Mouse (Mus musculus) mesoderm, embryonic 11.5 days (tissue): Measurements from ENCODE around the gene Ric8b.

Source experiments
- DNase-seq: peaks from one replicate; pipeline ENCODE4 v3.0.0-alpha.2; 2012; ENCODE audit warnings: low read depth, low spot score

Ric8b gene

DNA sequence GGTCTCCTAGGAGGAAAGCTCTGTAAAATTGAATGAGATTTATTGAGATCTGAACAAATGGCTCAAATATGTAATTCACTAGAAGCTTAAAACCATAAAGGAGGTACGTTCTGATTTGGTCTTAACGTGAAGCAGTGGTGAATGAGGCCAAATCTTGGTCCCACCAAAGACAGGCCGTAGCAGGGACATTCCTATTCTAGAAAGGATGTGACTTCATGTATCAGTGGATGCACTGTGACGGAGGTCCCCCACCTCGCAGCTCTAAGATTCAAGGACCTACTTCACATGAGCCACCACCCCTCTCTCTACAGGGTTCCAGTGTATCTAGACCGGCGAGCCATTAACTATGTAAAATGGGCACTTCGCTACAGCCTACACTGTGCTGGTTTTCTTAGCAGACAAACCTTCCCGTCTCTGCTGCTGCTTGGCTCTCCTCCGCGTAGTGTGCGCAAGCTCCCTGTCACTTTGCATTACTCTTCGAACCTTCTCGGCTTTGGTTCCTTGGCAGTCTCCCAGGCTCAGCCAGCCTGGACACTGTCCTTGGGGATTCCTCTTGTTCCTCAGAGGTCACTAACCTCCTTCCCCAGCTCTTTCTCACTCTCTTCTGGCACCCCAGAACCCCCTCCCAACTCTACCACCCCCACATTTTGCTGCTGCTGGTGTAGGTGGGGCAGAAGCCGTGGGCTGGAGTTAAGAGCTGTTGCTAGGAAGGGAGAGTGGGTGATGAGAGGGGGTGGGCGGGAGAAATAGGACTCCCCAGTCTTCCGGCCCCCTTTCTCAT, 8.2 kb upstream of the Ric8b start:
- no peak for DNase-seq

DNA sequence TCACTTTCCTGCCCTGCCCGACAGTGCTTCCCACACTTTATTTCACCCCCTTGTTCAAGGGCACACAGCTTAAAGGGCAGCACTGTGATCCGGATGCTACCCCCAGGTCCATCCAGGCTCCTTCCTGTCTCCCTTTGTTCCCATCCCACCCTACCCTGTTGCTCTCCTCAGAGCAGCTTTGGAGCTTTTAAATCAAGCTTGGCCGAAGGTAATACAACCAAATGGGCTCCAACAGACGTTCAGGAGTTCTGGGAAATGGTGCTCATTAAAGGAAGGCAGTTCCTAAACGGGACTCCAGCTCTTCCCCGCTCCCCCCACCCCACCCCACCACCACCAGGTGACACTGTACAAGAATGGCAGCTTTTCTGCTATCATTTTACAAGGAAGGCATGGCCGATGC, 7.2 kb upstream of the Ric8b start:
- DNase-seq: no peak

DNA sequence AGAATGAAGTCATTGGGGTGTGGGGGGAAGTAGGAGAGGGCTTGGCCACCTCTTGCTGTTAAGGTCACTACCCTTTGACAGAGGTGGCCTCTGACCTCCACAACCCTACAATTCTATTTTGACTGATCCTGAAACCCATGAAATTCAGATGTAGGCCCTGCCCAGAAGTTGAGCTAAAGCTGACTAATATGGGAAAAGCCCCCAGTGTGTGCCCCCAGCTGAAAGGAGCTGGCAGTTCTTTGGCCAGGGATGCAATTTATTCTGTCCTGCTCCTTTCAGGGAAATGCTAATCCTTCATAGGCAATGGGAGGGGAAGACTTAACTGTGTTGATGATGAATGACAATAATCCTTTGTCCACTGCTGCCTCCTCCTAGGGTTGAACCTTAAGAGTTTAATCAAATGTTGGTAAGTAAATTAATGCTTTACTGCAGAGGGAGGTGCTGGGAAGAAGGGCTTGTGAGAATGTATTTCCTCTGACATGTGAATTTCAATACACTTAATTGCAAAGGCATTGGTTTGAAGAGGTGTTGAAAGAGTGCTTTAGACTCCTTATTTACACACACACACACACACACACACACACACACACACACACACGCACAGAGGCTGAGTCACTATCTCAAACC, 6.5 kb upstream of the Ric8b start:
- peak; percentile 43 for DNase-seq

DNA sequence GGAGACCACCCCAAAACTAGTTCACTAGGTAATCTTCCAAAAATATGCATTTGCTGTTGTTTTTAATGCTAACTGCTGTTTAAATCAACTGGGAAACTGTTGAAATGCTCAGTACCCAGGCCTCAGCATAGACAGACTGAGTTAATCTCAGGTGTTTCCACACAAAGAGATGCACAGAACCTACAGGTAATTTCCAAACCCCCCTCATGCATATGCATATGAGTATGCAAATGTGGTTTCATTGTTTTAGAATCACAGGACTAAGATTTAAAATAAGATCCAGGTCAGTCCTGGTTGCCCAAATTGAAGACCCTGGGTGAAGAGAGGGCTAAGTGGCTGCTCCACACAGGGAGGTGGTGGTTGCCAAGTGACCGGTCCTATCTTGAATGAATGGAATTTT, 4.3 kb upstream of the Ric8b start:
- DNase-seq: no peak

DNA sequence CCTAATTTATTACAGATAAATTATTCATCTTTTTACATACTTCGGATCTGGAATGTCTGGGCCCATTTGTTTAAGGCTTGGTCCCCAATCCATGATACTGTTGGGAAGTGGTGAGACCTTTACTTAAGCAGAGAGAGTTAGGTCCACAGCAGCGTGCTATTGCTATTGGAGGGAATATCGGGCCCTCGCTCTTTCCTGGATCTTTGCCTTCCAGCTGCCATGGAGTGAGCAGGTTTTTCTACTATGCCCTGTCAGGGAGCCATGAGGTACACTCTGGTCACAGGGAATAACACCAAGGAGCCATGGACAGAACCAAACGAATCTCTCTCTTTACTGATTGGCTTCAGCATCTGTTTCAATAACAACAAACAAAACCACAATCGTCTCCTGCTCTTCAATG, 1.9 kb upstream of the Ric8b start:
- DNase-seq: no peak

DNA sequence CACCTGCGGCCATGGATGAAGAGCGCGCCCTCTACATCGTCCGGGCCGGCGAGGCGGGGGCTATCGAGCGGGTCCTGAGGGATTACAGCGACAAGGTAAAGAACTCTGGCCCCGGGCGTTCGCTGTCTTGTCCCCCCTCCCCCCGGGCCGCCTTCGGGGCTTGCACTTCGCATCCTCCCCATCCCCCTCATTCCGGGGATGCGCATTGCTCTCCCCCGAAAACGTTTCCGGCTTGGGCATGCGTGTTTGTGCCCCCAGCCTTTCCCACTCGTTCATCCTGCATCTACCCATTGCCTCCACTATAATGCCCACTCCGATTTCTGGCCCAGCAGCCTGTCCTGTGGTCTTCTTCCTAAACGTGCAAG, 297 bp downstream of the Ric8b start:
- peak; percentile 48 for DNase-seq

DNA sequence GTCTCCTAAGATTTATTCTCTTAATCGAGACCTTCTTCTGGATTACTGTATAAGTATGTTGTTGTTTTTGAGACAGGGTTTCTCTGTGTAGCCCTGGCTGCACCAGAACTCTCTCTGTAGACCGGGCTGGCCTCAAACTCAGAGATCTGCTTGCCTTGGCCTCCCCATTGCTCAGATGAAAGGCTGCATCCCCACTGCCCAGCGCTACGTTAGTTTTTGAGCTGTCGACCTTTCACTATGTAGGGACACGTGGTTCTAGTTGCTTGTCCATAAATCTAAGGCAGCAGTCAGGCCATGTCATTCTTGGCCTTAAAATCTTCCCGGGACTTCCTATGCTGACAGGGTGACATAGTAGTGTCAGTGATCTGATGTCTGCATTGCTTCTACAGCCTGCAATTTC, 8.9 kb downstream of the Ric8b start:
- no peak for DNase-seq

DNA sequence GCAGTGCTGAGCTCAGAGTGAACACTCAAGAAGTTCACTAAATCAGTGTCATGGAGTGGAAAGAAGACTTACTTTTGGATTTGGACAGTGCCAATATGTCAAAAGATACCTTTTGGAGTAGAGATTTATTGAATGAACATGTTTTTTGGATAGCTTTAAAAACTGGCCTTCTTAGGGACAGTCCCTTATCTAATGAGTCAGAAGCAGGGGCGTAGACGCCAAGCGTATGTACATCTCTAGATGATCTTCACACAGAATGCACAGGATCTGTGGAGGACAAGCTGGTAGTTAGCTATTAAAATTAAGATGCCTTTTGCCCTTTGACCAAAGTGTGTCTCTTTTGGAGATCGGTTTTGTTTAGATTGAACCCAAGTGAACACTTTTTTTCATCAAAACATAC, 9.5 kb downstream of the Ric8b start:
- no peak for DNase-seq

DNA sequence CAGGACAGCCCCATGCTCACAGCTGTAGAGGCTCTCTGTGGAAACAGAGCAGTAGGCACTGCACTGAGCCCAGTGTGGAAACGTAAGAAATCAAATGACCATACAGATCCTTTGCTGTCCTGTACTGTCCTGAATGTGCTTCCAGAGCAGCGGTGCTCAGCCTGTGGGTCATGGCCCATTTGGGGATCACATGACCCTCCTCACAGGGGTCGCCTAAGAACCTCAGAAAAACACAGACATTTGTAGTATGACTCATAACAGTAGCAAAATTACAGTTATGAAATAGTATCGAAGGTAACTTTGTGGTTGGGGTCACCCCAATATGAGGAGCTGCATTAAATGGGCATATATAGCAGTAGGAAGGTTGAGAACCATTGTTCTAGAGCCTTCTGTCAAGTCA, 11.0 kb downstream of the Ric8b start:
- no peak for DNase-seq

DNA sequence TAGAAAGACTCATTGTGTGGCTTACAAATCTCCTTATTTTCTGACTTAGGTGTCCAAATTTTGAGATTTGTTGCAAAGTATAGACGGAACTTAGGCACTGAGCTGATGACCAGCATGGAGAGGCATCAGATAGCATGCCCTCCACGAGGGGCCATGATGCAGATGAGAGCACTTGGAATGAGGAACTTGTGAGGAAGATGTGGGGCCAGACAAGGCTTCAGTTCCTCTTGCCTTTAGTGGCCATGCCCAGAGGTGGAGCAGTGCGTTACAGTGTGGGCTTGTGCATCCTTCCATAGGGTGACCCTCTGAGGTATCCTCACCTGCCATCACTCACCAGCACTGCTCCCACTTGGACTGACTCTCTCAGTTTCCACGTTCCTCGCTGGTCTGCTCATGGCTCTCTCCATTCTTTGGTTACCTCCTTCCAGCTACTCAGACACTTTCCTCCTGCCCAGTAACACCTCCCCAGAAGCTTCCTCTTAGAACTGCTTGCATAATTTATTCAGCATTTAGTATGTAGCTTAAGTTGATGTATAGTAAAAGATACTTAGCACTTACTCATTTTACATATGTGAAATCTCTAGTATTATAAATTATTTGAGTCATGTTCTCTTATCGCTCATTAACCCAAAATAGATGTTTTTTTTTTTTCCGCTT, 18.3 kb downstream of the Ric8b start:
- no peak for DNase-seq

DNA sequence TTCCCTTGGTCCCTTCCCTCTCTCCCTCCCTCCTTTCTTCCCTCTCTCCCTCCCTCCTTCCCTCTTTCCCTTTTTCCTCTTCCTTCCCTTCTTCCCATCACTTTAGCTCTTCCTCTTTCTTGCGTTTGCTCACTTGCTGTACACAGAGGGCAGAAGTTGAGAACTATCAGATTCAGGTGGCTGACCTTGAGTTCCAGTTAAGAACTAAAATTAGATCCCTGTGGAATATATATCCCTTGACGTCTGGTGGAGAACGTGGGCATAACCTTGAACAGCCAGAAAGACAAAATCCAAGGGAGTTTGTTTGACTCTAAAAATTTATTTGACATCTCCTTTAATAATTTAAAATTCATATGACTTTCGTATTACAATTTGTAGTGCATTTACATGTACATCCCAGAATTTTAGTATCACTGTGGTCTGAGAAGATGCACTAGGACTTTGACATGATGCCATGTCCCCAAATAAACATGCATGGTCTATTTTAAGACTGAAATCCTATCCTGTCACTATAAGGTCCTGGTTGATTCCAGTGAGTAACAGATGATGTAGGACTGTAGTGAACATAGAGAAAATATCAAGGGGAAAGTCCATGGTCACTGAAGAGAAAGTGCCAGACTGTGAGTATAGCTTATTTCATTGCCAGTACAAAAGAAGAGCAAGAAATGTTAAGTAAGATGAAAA, 19.6 kb downstream of the Ric8b start:
- no peak for DNase-seq

DNA sequence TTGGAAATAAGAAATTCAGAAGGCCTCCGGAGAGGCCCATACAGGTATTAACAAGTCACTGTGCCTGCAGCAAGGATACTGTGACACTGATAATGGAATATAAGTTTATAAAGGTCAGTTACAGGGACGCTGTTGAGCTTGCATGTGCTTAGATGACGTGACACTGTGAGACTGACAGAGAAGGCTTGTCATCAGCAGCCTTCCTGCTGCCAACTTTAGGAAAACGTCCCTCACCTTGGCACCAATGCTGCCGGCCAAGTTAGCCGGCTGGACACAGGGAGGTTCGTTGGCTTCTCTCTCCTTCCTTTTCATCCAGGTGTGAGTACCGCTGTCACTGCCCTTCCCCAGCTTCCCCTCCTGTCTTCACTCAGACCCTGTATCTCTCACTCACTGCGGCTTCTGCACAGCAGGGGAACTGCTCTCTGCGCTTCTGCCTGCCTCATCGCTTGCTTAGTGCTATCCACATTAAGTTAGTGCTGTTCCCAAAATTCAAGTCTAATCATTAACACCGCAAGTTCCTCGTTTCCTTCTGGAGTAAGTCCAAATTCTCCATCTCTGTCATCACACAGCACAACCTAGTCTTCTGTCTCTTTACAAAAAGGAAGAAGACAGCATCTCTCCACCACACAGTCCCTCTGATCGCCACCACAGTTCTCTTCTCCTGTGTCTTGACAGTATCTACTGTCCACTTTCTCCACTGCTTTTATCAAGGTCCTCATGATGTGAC, 20.8 kb downstream of the Ric8b start:
- no peak for DNase-seq

DNA sequence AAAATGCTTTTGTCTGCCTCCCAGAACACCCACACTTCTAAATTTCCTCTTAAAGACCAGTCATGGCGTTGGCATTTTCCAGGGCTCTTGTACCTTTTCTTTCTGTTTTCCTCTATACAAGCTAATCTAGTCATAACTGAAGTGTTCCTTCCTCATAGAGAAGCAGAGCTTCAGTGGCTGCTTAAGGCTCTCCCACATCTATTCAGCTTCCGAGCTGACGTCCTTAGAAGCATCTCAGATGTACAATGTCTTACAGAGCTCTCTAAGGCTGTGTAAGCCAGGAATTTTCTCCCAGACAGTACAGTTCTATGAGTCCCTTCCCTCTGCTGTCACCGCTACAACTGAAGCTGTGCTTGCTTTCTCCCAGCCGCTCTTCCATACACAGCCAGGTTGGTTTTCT, 21.5 kb downstream of the Ric8b start:
- DNase-seq: no peak

DNA sequence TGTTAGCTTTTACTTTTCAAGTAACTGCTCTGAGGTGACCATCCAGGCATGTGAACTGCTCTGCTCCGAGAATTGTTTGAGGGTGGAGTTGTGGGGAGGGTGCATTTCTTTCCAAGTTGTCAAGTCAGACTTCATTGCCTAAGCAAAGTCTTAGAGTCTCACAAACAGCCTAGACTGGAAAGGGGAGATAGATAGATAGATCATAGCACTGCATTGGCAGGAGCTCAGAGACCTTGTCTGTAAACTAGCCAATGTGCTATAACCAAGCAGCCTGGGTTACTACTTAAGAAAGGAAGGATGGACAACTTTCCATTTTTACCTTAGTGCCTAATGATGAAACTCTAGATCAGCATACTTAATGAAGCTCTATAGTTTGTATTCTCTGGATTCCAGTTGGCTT, 22.9 kb downstream of the Ric8b start:
- DNase-seq: no peak

DNA sequence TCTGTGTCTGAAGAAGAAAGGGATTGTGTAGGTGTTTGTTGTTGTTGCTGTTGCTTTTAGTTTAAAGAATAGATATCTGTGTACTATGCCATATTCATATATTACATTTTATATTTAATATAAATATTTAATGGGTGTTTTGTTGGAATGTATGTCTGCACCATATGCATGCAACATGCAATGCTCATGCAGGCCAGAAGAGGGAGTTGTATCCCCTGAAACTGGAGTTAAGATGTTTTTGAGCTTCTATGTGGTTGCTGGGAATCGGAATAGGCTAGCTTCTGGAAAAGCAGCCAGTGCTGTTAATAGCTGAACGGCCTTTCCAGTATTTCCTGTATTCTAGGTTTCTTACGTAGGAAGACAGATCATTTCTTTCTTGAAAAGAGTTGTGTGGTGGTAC, 28.3 kb downstream of the Ric8b start:
- no peak for DNase-seq

DNA sequence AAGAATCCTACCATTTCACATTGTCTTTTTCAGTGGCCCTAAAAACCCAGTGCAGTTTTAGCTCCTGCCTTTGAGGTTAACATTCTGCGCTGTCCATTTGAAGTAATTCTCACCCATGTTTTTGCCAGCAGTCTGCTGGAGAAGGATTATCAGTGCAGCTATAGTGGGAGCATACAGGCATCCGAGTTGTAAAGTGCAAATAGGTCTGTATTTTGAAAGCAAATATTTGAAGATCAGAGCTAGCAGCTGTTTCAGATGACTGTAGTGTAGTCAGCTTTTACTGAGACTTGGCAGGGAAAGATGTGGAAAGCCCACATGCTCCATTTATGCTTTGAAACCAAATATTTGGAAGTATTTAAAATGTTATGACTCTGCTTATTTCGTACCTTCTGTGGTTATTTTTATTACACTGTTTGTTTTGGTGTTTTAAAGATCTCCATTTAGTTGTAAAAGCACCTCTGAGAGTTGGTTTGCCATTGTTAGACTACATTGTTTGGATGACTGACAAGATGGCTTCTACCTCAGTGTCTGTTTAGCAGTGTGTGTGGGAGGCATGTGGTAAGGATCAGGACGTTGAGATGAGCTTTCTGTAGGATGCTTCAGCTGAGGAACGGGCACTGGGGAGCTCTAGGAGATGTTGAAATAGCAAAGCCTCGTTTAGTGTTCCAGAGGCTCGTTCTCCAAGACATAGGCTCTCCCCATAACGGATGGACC, 31.7 kb downstream of the Ric8b start:
- no peak for DNase-seq

DNA sequence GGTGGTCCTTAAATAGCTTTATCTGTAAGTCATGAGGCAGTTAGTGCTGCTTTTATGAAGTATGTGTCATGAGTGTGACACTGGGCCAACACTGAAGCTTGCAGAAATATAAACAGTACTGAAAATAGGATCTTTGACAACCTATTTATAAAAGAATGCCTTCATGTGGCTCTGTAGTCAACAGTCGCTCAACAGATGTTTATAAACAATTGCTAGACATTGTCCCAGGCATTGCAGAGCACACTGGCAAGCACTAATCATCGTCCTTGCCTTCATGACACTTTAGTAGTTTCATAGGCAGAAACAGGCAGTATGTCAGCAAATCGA, 32.2 kb downstream of the Ric8b start:
- DNase-seq: no peak

DNA sequence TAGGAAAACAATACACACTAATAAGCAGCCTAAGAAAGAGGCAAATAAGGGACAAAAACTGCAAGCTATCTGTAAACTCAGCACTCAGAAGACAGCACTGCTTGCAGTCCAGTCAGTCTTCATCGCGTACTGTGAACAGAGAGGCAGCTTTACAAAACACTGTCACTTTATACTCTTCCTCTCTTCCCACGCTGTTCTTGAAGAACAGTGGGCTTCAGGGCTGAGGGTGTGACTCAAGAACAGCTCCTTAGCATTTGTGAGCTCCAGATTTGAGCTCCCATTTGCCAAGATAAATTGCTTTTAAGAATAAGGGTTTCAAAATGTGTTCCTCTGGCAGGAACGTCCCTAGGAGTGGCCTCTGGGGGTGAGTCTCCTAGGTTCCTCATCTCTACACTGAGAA, 33.0 kb downstream of the Ric8b start:
- no peak for DNase-seq

DNA sequence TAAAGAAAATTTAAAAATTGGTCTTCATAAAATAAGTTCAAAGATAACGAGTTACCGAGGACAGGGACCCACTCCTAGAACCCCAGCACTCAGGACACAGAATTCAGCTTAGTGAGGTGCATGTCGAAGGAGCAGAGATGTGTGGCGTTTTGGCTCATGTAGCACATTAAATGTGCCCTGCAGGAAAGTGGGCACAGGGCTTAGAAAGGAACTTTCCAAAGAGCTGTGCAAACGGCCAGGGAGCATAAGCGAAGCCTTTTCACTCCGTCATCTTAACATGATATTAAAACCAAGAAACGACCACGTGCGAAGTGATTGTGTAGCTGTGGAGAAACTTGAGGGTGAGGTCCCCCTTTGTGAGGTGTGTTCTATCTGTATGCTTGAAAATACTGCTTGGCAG, 36.8 kb downstream of the Ric8b start:
- DNase-seq: no peak

DNA sequence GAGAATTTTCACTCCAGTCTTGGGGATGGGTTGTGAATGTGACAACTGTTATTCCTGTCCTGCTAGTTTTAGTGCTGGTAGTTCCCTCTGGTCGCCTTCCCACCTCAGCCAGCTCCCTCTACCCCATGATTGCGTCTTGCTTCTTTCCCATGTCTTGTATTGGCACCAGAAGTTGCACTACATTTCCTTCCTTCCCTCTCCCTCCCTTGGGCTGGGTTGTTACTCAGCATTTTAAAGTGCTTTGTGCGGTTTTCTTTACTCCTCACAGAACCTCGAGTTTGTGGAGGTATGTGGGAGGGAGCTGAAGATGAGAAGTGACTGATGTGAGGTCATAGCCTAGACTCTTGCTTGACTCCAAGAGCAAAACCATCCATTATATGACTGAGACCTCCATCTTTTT, 38.8 kb downstream of the Ric8b start:
- DNase-seq: no peak

DNA sequence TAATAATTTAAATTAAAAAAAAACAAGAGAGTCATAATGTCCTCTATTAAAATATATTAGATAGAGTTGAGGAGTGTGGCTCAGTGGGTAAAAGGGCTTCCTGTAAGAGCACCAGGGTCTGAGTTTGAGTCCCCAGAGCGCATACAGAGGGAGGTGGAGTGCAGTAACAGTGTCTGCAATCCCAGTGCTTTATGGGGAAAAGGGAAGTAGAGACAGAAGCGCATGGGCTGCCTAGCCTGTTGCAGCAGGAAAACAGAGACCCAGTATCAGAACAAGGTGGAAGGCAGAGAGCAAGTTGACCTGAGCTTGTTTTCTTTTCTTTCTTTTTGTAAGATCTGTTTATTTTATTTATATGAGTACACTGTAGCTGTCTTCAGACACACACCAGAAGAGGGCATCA, 41.2 kb downstream of the Ric8b start:
- no peak for DNase-seq
